Mouse (Mus musculus): ENCODE data around the gene Cotl1.

Cotl1 gene

GRCm38 (mm10) chr8:119830589-119830988 lies 9.8 kb downstream of the Cotl1 start:
- CTCF ChIA-PET: interaction anchor here in 2 of 4 experiments (0.5 to 2.5 kb wide), 7 partner anchors 10 to 1594 kb away, joined by 3 to 12 read pairs (median 4); partner anchors contain the start of gene Cotl1 (in 1 of the 2)
- POLR2A ChIA-PET: interaction anchor here in 3 of 4 experiments (0.6 to 4.1 kb wide), 15 partner anchors 8 to 104 kb away, joined by 3 to 33 read pairs (median 3); partner anchors contain the start of genes Cotl1 (in 2 of the 3), Klhl36 (in 2 of the 3), Gm20388 (in 1 of the 3) and Tldc1 (in 1 of the 3)

- ChIA-PET POLR2A (interaction anchor here in 3 of 4 experiments (0.6 to 4.1 kb wide), 20 partner anchors 8 to 1611 kb away, joined by 3 to 33 read pairs (median 3); partner anchors contain the start of genes Cotl1 (in 2 of the 3), Gm20388 (in 2 of the 3), Klhl36 (in 2 of the 3) and Usp10 (in 2 of the 3)), CTCF (interaction anchor here (0.5 to 2.5 kb wide), 12 partner anchors 9 to 1595 kb away, joined by 3 to 12 read pairs (median 4); partner anchors contain the start of gene Cotl1 (in 1 of the 4))
Observed at GRCm38 (mm10) chr8:119829870-119830580, 10.3 kb downstream of the Cotl1 start.

- ChIA-PET POLR2A (interaction anchor here in 3 of 4 experiments (0.6 to 4.1 kb wide), 12 partner anchors 9 to 1611 kb away, joined by 3 to 33 read pairs (median 3); partner anchors contain the start of genes Cotl1 (in 2 of the 3), Tldc1 (in 2 of the 3), Gm20388 (in 1 of the 3) and Klhl36 (in 1 of the 3)), CTCF (interaction anchor here (0.6 to 2.5 kb wide), 8 partner anchors 9 to 741 kb away, joined by 3 to 8 read pairs (median 4); no protein-coding TSS in a partner anchor)
Observed at GRCm38 (mm10) chr8:119829420-119829819, 10.9 kb downstream of the Cotl1 start.

- ChIA-PET POLR2A (interaction anchor here in 3 of 4 experiments (0.5 to 4.1 kb wide), 8 partner anchors 9 to 81 kb away, joined by 3 to 33 read pairs (median 4); partner anchors contain the start of genes Cotl1 (in 2 of the 3), Gm20388 (in 1 of the 3), Tldc1 (in 1 of the 3) and Usp10 (in 1 of the 3)), CTCF (interaction anchor here in 3 of 4 experiments (1.0 to 2.5 kb wide), 5 partner anchors 27 to 388 kb away, joined by 3 to 8 read pairs (median 4); no protein-coding TSS in a partner anchor)
Observed at GRCm38 (mm10) chr8:119829015-119829414, 11.3 kb downstream of the Cotl1 start.

GRCm38 (mm10) chr8:119827721-119828153 lies 12.6 kb downstream of the Cotl1 start:
- POLR2A ChIA-PET: interaction anchor here in 2 of 4 experiments (0.6 to 4.1 kb wide), 7 partner anchors 12 to 833 kb away, joined by 3 to 33 read pairs (median 3); partner anchors contain the start of gene Cotl1 (in 1 of the 2)

GRCm38 (mm10) chr8:119826982-119827381 lies 13.4 kb downstream of the Cotl1 start:
- ChIA-PET CTCF (interaction anchor here in 3 of 4 experiments (0.6 to 1.1 kb wide), 5 partner anchors 10 to 58 kb away, joined by 3 to 6 read pairs (median 3); no protein-coding TSS in a partner anchor), POLR2A (interaction anchor here in 2 of 4 experiments (0.6 to 4.1 kb wide), 5 partner anchors 13 to 834 kb away, joined by 3 to 33 read pairs (median 3); partner anchors contain the start of gene Cotl1 (in 1 of the 2))

More at GRCm38 (mm10) chr8:119827721-119828153, 12.6 kb downstream of the Cotl1 start:
- CTCF ChIA-PET: interaction anchor here in 3 of 4 experiments (0.6 to 1.1 kb wide), 5 partner anchors 9 to 461 kb away, joined by 3 to 6 read pairs (median 3); no protein-coding TSS in a partner anchor

- CTCF ChIA-PET: interaction anchor here in 2 of 4 experiments (0.6 kb wide), 3 partner anchors 42 to 461 kb away, joined by 3 read pairs; no protein-coding TSS in a partner anchor
- POLR2A ChIA-PET: interaction anchor here in 2 of 4 experiments (0.6 to 1.6 kb wide), 3 partner anchors 13 to 509 kb away, joined by 3 to 4 read pairs (median 3); no protein-coding TSS in a partner anchor
Observed at GRCm38 (mm10) chr8:119825950-119826730, 14.2 kb downstream of the Cotl1 start.

- CTCF ChIA-PET: interaction anchor here in 1 of 4 experiments (0.7 to 1.1 kb wide), 2 partner anchors 42 to 266 kb away, joined by 3 read pairs; partner anchors contain the start of gene Mbtps1
Observed at GRCm38 (mm10) chr8:119824809-119825273, 15.5 kb downstream of the Cotl1 start.

GRCm38 (mm10) chr8:119824100-119824499 lies 16.2 kb downstream of the Cotl1 start:
- CTCF ChIA-PET: no interaction called here
- POLR2A ChIA-PET: interaction anchor here in 1 of 4 experiments (1.0 kb wide), 1 partner anchor 74 kb away, joined by 3 read pairs; no protein-coding TSS in a partner anchor

More at GRCm38 (mm10) chr8:119824809-119825273, 15.5 kb downstream of the Cotl1 start:
- POLR2A ChIA-PET: interaction anchor here in 1 of 4 experiments (1.6 kb wide), 1 partner anchor 14 kb away, joined by 4 read pairs; no protein-coding TSS in a partner anchor

- POLR2A ChIA-PET: no interaction called here
Observed at GRCm38 (mm10) chr8:119823278-119823677, 17.1 kb downstream of the Cotl1 start.

GRCm38 (mm10) chr8:119821691-119822090 lies 18.7 kb downstream of the Cotl1 start:
- ChIA-PET POLR2A (interaction anchor here in 2 of 4 experiments (0.6 to 1.4 kb wide), 3 partner anchors 44 to 271 kb away, joined by 3 read pairs; partner anchors contain the start of genes Gm20388 (in 1 of the 2) and Tldc1 (in 1 of the 2)), CTCF (interaction anchor here (0.6 to 1.1 kb wide), 5 partner anchors 16 to 1846 kb away, joined by 3 to 7 read pairs (median 4); no protein-coding TSS in a partner anchor)

More at GRCm38 (mm10) chr8:119823278-119823677, 17.1 kb downstream of the Cotl1 start:
- CTCF ChIA-PET: interaction anchor here in 1 of 4 experiments (0.5 kb wide), 1 partner anchor 83 kb away, joined by 3 read pairs; no protein-coding TSS in a partner anchor

GRCm38 (mm10) chr8:119819976-119820375 lies 20.4 kb downstream of the Cotl1 start:
- ChIA-PET POLR2A (interaction anchor here in 2 of 4 experiments (1.0 kb wide), 2 partner anchors 9 to 10 kb away, joined by 3 read pairs; no protein-coding TSS in a partner anchor), CTCF (no interaction called here)

GRCm38 (mm10) chr8:119819316-119819715 lies 21.0 kb downstream of the Cotl1 start:
- ChIA-PET POLR2A (interaction anchor here in 2 of 4 experiments (1.0 to 1.3 kb wide), 3 partner anchors 8 to 41 kb away, joined by 3 read pairs; partner anchors contain the start of gene Tldc1 (in 1 of the 2)), CTCF (interaction anchor here in 1 of 4 experiments (0.7 kb wide), 1 partner anchor 68 kb away, joined by 4 read pairs; no protein-coding TSS in a partner anchor)

- POLR2A ChIA-PET: no interaction called here
- CTCF ChIA-PET: interaction anchor here in 2 of 4 experiments (1.0 to 1.9 kb wide), 2 partner anchors 15 to 35 kb away, joined by 4 to 6 read pairs; no protein-coding TSS in a partner anchor
Observed at GRCm38 (mm10) chr8:119817446-119817845, 22.9 kb downstream of the Cotl1 start.

GRCm38 (mm10) chr8:119816219-119816618 lies 24.1 kb downstream of the Cotl1 start:
- ChIA-PET POLR2A (no interaction called here), CTCF (interaction anchor here in 2 of 4 experiments (1.5 to 1.9 kb wide), 2 partner anchors 13 to 34 kb away, joined by 3 to 6 read pairs; no protein-coding TSS in a partner anchor)

- CTCF ChIA-PET: interaction anchor here in 2 of 4 experiments (0.8 to 1.1 kb wide), 3 partner anchors 10 to 74 kb away, joined by 3 read pairs; no protein-coding TSS in a partner anchor
- POLR2A ChIA-PET: interaction anchor here in 2 of 4 experiments (0.7 to 1.5 kb wide), 4 partner anchors 14 to 116 kb away, joined by 3 to 9 read pairs (median 3); partner anchors contain the start of gene Cotl1 (in 1 of the 2)
Observed at GRCm38 (mm10) chr8:119812650-119813431, 27.5 kb downstream of the Cotl1 start.

Measured in embryonic stem cell, embryonic (primary cell).